Mouse (Mus musculus) neural tube, embryonic 13.5 days (tissue): Measurements from ENCODE around the gene Clcnkb. TPM values are rescaled to one million over a fixed set of nuclear protein-coding genes. Genes with fewer than 3 reads are reported as not detected.

Experiments used
- ATAC-seq: fragments of 200-750 bp; cut with Nextera tagmentation; 2 replicates; pipeline ENCODE4 v1.8.0; 2017; ENCODE audit warnings: low read depth, mild to moderate bottlenecking, moderate TSS enrichment, moderate library complexity
- H3K27ac ChIP-seq: fragments of 300-500 bp; sonication (generic); replicated peaks from 2 replicates; pipeline ENCODE4 v1.5.1; 2015; ENCODE audit warnings: moderate library complexity, mild to moderate bottlenecking, inconsistent platforms
- H3K27me3 ChIP-seq: fragments of 300-500 bp; sonication (generic); 2 replicates; pipeline ENCODE4 v1.6.1; 2015; ENCODE audit warnings: mild to moderate bottlenecking, inconsistent platforms
- H3K36me3 ChIP-seq: fragments of 300-500 bp; sonication (generic); 2 replicates; pipeline ENCODE4 v1.6.1; 2015; ENCODE audit warnings: mild to moderate bottlenecking, inconsistent platforms
- H3K4me1 ChIP-seq: fragments of 300-500 bp; sonication (generic); replicated peaks from 2 replicates; pipeline ENCODE4 v1.6.1; 2015; ENCODE audit warnings: inconsistent platforms
- H3K4me2 ChIP-seq: fragments of 300-500 bp; sonication (generic); 2 replicates; pipeline ENCODE4 v1.6.1; 2015; ENCODE audit warnings: inconsistent platforms, mild to moderate bottlenecking, moderate library complexity
- H3K4me3 ChIP-seq: fragments of 300-500 bp; sonication (generic); 2 replicates; pipeline ENCODE4 v1.5.1; 2015; ENCODE audit warnings: mild to moderate bottlenecking, inconsistent platforms
- H3K9ac ChIP-seq: fragments of 300-500 bp; sonication (generic); 2 replicates; pipeline ENCODE4 v1.6.1; 2015; ENCODE audit warnings: moderate library complexity, mild to moderate bottlenecking, inconsistent platforms
- H3K9me3 ChIP-seq: fragments of 300-500 bp; sonication (generic); 2 replicates; pipeline ENCODE4 v1.6.1; 2016; ENCODE audit warnings: inconsistent platforms
- WGBS: fragments of 180-500 bp; shearing (Covaris S2); methylation state at CpG from one replicate; pipeline ENCODE4 v1.1.7; 2015; 5-methylcytosine and 5-hydroxymethylcytosine counted together
- polyA plus RNA-seq: library from polyadenylated mRNA; unstranded; fragments of >200 nt; fragmentation: Nextera tagmentation; extraction: Ambion mirVana; gene quantifications from 2 replicates; pipeline ENCODE4 v1.2.1, GENCODE M21; 2015

The Clcnkb gene
- polyA plus RNA-seq, 1 experiment from 2014 or later: not detected

DNA sequence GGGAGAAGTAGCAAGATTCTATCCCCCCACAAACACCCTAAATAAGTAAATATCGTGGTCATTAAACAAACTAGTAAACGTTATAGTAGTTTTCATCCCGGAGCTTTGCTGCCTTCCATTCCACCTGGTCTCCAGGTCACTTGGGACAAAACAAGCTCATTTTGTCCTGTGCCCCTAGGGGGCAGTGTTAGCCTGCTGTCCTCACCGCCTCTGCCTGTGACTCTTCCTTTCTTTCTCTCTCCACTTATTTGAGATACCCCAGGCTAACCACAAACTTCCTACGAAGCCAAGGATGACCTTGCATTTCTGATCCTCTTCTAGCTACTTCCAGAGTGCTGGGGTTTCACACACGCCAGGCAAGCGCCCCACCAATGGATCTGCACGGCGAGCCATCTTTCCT is 15.2 kb upstream of the Clcnkb start:
- Histone ChIP-seq H3K9ac (no peak overlapping the region), H3K36me3 (no peaks in the 10 kb centered on the region), H3K4me1 (peaks cover 7% of the 10 kb centered on the region), H3K9me3 (no peaks in the 10 kb centered on the region), H3K4me2 (no peak overlapping the region), H3K4me3 (no peak overlapping the region), H3K27ac (no peak overlapping the region), H3K27me3 (peaks cover 14% of the 10 kb centered on the region)
- 47% methylated on average over 9 of the region's 9 CpGs for WGBS
- no peak for ATAC-seq

DNA sequence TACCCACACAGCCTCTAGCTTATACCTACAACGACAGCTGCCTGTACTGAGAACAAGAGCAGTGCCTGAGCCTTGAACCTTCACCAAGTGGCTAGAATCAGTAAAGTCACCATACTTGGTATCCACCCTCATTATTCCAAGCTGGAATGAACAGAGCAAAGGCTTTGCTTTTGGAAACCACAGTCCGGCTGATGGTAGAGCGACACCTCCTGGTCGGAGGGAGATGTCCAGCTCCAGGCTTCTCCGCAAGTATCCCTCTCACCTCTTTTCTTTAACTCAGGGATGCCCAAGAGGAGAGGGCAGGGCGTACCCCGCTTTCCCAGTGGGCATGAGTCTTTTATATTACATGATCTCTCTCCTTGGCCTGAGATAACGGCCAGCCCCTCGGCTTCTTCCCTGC is 14.0 kb upstream of the Clcnkb start:
- WGBS: 43% methylated on average over 9 of the region's 9 CpGs
- H3K9ac ChIP-seq: no peak overlapping the region

DNA sequence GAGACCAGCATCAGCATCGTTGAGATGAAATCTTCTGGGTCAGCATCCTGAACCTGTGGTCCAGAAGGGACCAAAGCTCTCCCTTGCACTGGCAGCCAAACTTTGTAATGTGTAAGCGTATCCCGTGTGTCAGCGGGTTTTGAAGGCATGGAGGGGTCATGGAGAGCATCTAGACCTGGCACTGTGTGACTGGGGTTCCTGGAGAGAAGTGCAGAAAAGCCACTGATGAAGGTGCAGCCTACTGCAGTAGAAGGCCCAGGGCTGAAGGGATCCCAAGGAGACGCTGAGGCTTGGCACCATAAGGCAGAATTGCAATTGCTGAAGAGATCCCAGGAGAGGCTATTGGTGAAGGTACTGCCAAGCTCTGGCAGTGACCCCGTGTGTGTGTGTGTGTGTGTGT is 13.6 kb upstream of the Clcnkb start:
- H3K4me3 ChIP-seq: no peak overlapping the region
- H3K27ac ChIP-seq: no peak overlapping the region
- peaks cover 17% of the 10 kb centered on the region for H3K4me1 ChIP-seq
- H3K4me2 ChIP-seq: no peak overlapping the region
- H3K36me3 ChIP-seq: no peaks in the 10 kb centered on the region
- no peak for ATAC-seq
- WGBS: 74% methylated on average over 6 of the region's 6 CpGs
- peaks cover 17% of the 10 kb centered on the region for H3K27me3 ChIP-seq
- H3K9me3 ChIP-seq: no peaks in the 10 kb centered on the region
- H3K9ac ChIP-seq: no peak overlapping the region

More for the DNA sequence above, 14.0 kb upstream of the Clcnkb start:
- H3K4me3 ChIP-seq: no peak overlapping the region
- ATAC-seq: no peak
- peaks cover 16% of the 10 kb centered on the region for H3K27me3 ChIP-seq
- H3K36me3 ChIP-seq: no peaks in the 10 kb centered on the region
- no peaks in the 10 kb centered on the region for H3K9me3 ChIP-seq
- no peak overlapping the region for H3K27ac ChIP-seq
- H3K4me2 ChIP-seq: no peak overlapping the region
- peaks cover 17% of the 10 kb centered on the region for H3K4me1 ChIP-seq

DNA sequence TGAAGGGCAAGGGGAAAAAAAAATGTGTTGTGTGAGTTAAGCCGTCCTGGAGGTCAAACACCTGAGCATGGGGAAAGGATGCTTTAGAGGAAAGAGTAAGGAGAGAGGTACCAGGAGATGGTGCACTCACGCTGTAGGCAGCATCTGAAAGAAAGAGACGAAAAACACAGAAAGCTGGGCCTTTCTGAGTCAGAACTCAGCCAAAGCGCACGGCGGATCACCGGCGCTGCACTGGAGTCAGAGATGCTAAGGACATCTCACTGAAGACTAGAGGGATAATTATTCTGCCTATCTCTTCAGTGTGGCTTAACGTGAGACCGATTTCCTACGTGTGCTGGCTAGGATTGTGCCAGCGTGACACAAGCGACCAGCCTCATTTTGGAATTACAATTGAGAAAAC is 12.1 kb upstream of the Clcnkb start:
- H3K9ac ChIP-seq: no peak overlapping the region
- WGBS: 86% methylated on average over 13 of the region's 13 CpGs
- no peak overlapping the region for H3K27ac ChIP-seq
- no peak overlapping the region for H3K4me3 ChIP-seq
- H3K36me3 ChIP-seq: no peaks in the 10 kb centered on the region
- H3K4me2 ChIP-seq: no peak overlapping the region
- peaks cover 22% of the 10 kb centered on the region for H3K27me3 ChIP-seq
- ATAC-seq: no peak
- no peaks in the 10 kb centered on the region for H3K9me3 ChIP-seq
- peaks cover 17% of the 10 kb centered on the region for H3K4me1 ChIP-seq

DNA sequence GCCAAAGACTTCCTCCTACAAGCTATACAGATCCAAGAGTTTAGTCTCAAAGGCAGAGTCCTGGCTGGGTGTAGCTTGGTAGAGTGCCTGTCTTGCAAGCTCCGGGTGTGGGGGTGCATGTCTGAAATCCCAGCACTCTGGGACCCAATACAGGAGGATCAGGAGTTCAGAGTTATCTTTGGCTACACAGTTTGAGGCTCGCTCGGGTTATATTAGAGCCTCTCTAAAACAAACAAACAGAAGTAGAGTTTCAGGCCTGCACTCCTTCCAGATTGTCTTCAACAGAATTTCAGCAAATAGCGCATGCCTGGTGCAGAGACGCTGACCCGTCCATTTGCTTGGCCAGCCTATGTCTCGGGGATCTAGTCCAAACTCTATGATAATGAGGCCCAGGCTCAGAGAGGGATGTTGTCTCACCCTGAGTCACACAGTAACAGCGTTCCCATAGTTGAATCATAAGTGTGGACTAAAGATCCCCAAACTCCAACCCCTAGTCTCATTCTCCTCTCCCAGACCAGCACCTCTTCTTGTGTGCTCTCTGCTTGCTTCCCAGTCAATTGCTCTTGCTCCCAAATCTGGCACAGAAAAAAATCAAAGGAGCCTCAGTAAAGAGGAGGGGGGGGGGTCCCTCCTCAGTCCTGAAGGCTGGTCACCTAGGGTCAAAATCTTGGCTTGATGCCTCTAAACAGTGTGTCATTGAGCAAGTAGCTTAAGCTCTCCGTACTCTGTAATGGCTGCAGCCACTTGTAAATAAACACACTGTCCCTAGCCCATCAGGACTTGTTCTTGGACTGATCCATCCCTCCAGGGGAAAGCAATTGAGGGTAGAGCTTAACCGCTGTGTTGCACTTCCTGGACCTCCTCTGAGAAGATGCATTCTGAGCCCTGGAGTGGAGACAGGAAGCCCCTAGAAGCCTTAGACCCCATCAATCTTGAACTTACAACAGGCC is 11.3 kb upstream of the Clcnkb start:
- no peaks in the 10 kb centered on the region for H3K9me3 ChIP-seq
- H3K4me3 ChIP-seq: no peak overlapping the region
- H3K9ac ChIP-seq: no peak overlapping the region
- peaks cover 22% of the 10 kb centered on the region for H3K27me3 ChIP-seq
- no peak for ATAC-seq
- WGBS: 81% methylated on average over 10 of the region's 10 CpGs
- no peak overlapping the region for H3K4me2 ChIP-seq
- H3K4me1 ChIP-seq: peaks cover 17% of the 10 kb centered on the region
- H3K27ac ChIP-seq: no peak overlapping the region
- no peaks in the 10 kb centered on the region for H3K36me3 ChIP-seq

DNA sequence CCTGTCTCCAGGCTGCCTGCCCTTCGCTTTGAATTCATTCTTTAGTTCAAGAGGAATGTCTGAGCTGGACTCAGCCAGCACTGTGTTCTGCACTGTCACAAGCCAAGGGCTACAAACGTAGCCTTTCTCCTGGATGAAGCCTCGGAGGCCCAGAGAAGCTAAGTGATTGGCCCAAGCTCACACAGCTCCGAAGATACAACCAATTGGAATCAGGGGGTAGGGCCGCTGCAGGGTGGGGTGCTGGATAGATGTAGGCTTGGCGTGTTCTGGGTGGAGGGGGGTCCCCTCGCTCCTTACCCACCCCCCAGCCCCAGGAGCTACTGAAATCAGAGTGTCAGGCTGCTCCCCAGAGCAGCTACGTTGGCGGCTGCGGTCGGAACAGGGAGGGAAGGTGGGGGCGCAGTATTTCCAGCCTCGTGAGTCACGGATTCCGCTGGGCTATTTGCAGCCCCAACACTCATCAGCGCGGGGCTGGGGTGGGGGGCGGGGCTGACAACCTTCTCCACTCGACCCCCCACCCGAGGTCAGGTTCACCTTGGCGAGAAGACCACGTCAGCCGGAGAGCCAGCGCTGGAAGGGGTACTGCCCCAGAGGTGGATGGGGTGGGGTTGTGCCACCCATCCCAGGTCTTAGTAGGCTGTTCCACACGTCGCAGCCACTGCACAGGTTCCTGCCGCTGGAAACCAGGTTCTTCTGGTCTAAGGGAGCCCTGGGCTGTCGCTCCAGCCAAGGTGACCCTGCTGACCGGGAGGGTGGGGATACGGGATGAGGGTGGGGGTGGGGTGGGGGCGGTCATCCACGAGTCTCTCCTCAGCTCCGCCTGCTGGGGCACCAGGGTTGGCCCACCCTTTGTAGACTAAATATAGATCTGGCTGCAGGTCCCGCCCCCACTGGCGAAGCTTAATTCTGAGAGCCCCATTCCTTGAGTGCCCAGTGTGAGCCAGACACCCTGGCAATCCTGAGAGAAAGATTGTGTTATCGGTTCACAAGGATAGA is 10.0 kb upstream of the Clcnkb start:
- Histone ChIP-seq H3K4me1 (peaks cover 17% of the 10 kb centered on the region), H3K36me3 (no peaks in the 10 kb centered on the region), H3K27me3 (peaks cover 26% of the 10 kb centered on the region), H3K4me3 (peak overlapping the region; percentile 44), H3K9me3 (no peaks in the 10 kb centered on the region), H3K27ac (no peak overlapping the region), H3K9ac (peak overlapping the region; percentile 72), H3K4me2 (peak overlapping the region; percentile 76)
- peak; percentile 91 for ATAC-seq
- 3% methylated on average over 35 of the region's 36 CpGs for WGBS

DNA sequence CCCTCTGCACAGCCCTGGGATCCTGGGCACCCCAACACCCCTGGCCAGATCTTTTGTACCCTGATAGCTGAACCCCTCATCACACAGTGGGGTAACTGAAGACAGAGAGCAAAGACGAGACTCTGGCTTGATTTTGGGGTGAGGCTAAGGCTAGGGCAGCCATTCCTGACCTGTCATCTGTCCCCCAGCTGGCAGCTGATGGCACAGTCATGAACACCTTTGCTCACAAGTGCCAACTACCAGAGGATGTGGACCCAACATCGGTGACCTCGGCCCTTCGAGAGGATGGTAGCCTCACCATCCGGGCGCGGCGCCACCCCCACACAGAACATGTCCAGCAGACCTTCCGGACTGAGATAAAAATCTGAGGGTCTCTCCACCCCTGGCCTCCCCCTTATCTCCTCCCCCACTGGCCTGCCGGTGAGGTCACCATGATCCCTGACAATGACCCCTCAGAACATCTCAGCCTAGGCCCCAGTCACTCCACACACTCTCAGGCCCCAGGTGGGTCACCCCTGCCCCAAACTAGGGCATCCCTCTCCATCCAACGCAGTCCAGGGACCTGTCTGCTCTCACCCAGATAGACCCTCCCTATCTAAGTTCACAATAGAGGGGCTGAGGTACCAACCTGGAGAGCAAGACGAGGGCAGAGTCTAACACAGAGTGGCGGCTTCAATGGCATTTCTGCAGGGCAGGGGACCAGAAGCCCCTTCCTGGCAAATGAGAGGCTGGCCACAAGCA is 8.0 kb upstream of the Clcnkb start:
- 89% methylated on average over 13 of the region's 13 CpGs for WGBS
- Histone ChIP-seq H3K4me1 (peaks cover 22% of the 10 kb centered on the region), H3K4me2 (no peak overlapping the region), H3K9ac (no peak overlapping the region), H3K36me3 (no peaks in the 10 kb centered on the region), H3K9me3 (no peaks in the 10 kb centered on the region), H3K27me3 (peaks cover 26% of the 10 kb centered on the region), H3K4me3 (no peak overlapping the region), H3K27ac (no peak overlapping the region)
- no peak for ATAC-seq

DNA sequence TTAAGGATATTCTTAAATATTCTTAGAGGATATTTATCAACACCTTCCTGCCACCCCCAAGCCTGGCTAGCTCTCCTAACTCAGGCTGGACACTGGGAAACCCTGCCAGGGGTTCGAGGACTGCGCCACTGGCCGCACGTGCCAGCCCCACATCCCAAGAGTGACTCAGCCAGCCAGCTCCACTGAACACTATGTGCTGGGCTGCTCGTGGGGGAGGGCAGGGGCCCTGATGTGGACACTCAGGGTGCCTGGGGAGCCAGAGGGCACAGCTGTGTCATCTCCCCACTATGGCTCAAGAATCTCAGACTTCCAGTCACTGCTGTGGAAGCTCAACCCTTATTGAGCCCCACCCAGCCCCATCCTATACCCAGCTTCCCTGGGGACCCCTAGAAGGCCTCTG is 7.5 kb upstream of the Clcnkb start:
- Histone ChIP-seq H3K9ac (no peak overlapping the region), H3K4me2 (no peak overlapping the region), H3K27ac (no peak overlapping the region), H3K27me3 (peaks cover 26% of the 10 kb centered on the region), H3K9me3 (no peaks in the 10 kb centered on the region), H3K4me3 (no peak overlapping the region), H3K36me3 (no peaks in the 10 kb centered on the region), H3K4me1 (peaks cover 22% of the 10 kb centered on the region)
- no peak for ATAC-seq
- 87% methylated on average over 5 of the region's 5 CpGs for WGBS

DNA sequence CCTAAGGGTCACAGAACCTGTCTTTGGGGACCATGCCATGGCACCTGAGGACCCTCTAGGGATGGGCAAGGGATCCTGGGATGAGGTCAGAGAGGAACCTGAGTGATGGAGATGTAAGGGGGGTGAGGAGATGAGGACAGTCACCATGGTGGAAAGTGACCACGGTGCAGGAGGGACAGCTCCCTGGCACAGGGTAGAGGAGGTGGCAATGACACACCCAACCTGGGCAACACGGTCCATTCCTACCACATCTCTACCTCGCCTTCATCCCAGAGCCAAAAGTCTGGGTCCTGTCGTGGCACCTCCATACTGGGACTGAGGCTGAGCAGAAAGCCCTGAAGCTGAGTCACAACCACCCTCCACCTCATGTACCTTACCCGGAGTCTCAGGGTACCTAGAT is 7.0 kb upstream of the Clcnkb start:
- Histone ChIP-seq H3K9ac (no peak overlapping the region), H3K4me1 (peaks cover 22% of the 10 kb centered on the region), H3K4me3 (no peak overlapping the region), H3K27me3 (peaks cover 26% of the 10 kb centered on the region), H3K9me3 (no peaks in the 10 kb centered on the region), H3K36me3 (no peaks in the 10 kb centered on the region), H3K4me2 (no peak overlapping the region), H3K27ac (no peak overlapping the region)
- WGBS: 85% methylated on average over 5 of the region's 5 CpGs
- ATAC-seq: no peak

DNA sequence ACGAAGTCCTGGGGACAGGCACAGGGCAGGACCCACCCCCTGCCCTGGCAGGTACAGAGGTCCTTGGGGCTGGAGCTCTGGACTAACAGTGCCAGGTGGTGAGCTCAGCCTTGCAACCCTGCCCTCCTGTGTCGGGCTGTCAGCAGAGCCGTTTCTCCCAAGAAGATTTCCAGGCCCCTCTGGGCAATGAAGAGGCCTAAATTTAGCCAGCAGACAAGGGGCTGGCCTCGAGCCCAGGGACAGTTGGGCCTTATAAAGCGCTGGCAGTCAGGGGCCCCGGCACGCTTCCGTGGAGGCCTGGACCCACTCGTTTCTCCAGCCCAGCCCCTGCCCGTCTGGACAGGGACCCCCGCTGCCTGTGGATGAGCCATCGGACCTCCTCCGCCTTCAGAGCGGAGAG is 5.6 kb upstream of the Clcnkb start:
- peaks cover 14% of the 10 kb centered on the region for H3K27me3 ChIP-seq
- H3K4me2 ChIP-seq: no peak overlapping the region
- 64% methylated on average over 14 of the region's 14 CpGs for WGBS
- H3K36me3 ChIP-seq: no peaks in the 10 kb centered on the region
- no peak for ATAC-seq
- H3K4me3 ChIP-seq: no peak overlapping the region
- H3K9me3 ChIP-seq: no peaks in the 10 kb centered on the region
- H3K9ac ChIP-seq: no peak overlapping the region
- H3K27ac ChIP-seq: no peak overlapping the region
- H3K4me1 ChIP-seq: peaks cover 20% of the 10 kb centered on the region

DNA sequence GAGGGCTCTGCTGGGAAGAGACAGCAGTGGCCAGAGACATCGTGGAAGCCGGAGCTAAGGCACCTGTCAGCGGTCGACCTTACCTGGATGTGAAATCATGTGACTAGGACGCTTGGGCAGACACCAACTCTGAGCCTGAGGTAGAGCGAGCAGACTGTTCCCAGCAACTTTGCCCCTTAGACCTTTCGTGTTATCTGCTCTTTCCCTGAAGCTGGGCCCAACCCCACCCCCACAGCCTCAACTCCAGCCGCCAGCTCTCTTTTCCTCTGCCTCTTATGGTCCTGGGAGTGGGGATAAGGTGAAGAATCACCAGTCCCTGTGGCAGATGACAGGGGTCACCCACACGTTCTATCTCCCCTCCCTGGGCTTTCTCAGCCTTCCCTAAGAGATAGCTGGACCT is 5.1 kb upstream of the Clcnkb start:
- peaks cover 12% of the 10 kb centered on the region; the same call in 1 of the 2 replicates for H3K27me3 ChIP-seq
- H3K9me3 ChIP-seq: no peaks in the 10 kb centered on the region
- no peaks in the 10 kb centered on the region for H3K36me3 ChIP-seq
- H3K9ac ChIP-seq: no peak overlapping the region
- 64% methylated on average over 9 of the region's 9 CpGs for WGBS
- H3K4me3 ChIP-seq: no peak overlapping the region
- ATAC-seq: no peak
- no peak overlapping the region for H3K27ac ChIP-seq
- H3K4me2 ChIP-seq: no peak overlapping the region
- peaks cover 14% of the 10 kb centered on the region for H3K4me1 ChIP-seq
